In the genomic region with DNA sequence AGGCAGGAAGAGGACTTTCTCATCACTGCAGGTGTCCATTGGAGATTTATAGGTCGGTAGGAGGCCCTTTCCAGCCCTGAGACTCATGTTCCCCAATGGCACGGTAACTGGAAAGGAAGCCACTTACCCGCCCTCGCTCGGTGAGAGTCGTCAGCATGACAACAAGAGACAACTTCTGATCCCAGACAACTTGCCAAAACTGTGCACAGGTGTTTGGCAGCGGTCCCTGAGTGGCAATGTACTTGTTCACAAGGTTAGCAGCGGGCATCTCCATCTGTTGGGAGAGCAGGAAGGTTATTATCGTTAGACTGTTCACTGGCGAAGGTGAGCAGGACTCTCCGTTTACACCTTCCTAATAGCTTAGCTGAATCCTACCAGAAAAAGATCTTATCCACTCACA, we compare ENCODE assay signal across 15 mouse cellular contexts.
DNase-seq lines count a peak whose midpoint lies in the region; ATAC-seq and TF ChIP-seq lines count a peak whose summit lies in the region.
"Had no signal": no experiment of that assay in that cellular context is flagged by ENCODE, and none has a peak within 500 bp of the region (broad histone marks: within the 10 kb centered on the region; RNA-seq: fewer than 3 reads in every experiment).

No protein-coding gene starts in this region.

- H3K79me2 ChIP-seq in heart, adult 2 months (replicated peaks; ENCODE audit: control insufficient read depth, insufficient read depth, low read length), result no peaks in the 10 kb centered on the region

- no peak for TF ChIP-seq POLR2A in heart, adult 2 months (IDR thresholded peaks at IDR 0.05; ENCODE audit: insufficient read depth, low read depth, low read length)

- WGBS in heart, adult 2 months, result 70% methylated on average over 11 of the region's 11 CpGs
- 80% methylated on average over 11 of the region's 11 CpGs for WGBS in midbrain, postnatal 0 days
- WGBS in midbrain, embryonic 14.5 days, result 91% methylated on average over 11 of the region's 11 CpGs

- H3K4me1 ChIP-seq in heart, adult 2 months (ENCODE audit: control insufficient read depth, insufficient read depth, low read length), result no peaks in the 10 kb centered on the region
- no peaks in the 10 kb centered on the region for H3K4me1 ChIP-seq in midbrain, postnatal 0 days (ENCODE audit: insufficient read depth, low read length)
- H3K4me1 ChIP-seq in midbrain, embryonic 14.5 days (ENCODE audit: control insufficient read depth, insufficient read depth, low read length), result no peaks in the 10 kb centered on the region

- H3K27ac ChIP-seq in heart, adult 2 months, result no peak overlapping the region
- no peak overlapping the region for H3K27ac ChIP-seq in midbrain, postnatal 0 days (ENCODE audit: low read depth, low read length)
- H3K27ac ChIP-seq in midbrain, embryonic 14.5 days (replicated peaks; ENCODE audit: low read depth, low read length), result no peak overlapping the region
- H3K27ac ChIP-seq: embryonic facial prominence, embryonic 13.5 days; hindbrain, embryonic 12.5 days had no signal

- ATAC-seq in midbrain, postnatal 0 days (ENCODE audit: low FRiP score), result no peak
- ATAC-seq in midbrain, embryonic 14.5 days (ENCODE audit: low FRiP score, low TSS enrichment), result no peak
- no peak for ATAC-seq in frontal cortex, adult (ENCODE audit: low TSS enrichment)
- no peak for ATAC-seq in inflammation-experienced regulatory T-cells, adult 6 months
- ATAC-seq: activated CD4-positive, CD25-positive, alpha-beta regulatory T cell, adult 4 months; intestine, postnatal 0 days had no signal

- no peaks in the 10 kb centered on the region for H3K9me3 ChIP-seq in midbrain, postnatal 0 days (ENCODE audit: low read length)
- H3K9me3 ChIP-seq in midbrain, embryonic 14.5 days (ENCODE audit: control insufficient read depth, low read length), result no peaks in the 10 kb centered on the region
- H3K9me3 ChIP-seq: hindbrain, embryonic 12.5 days had no signal

- no peak overlapping the region for H3K4me3 ChIP-seq in heart, adult 2 months
- H3K4me3 ChIP-seq in midbrain, postnatal 0 days (ENCODE audit: low read depth, low read length), result no peak overlapping the region
- H3K4me3 ChIP-seq in midbrain, embryonic 14.5 days (replicated peaks; ENCODE audit: low read depth, low read length), result no peak overlapping the region
- H3K4me3 ChIP-seq: embryonic facial prominence, embryonic 13.5 days; hindbrain, embryonic 12.5 days had no signal

- H3K9ac ChIP-seq in heart, adult 2 months (ENCODE audit: low read depth, low read length), result no peak overlapping the region
- no peak overlapping the region for H3K9ac ChIP-seq in midbrain, postnatal 0 days (replicated peaks; ENCODE audit: low read length, poor library complexity, severe bottlenecking)
- no peak overlapping the region for H3K9ac ChIP-seq in midbrain, embryonic 14.5 days (replicated peaks; ENCODE audit: low read length)
- H3K9ac ChIP-seq: embryonic facial prominence, embryonic 13.5 days; hindbrain, embryonic 12.5 days had no signal

- H3K36me3 ChIP-seq in heart, adult 2 months (ENCODE audit: control insufficient read depth, insufficient read depth, low read length), result no peaks in the 10 kb centered on the region
- H3K36me3 ChIP-seq in midbrain, postnatal 0 days (ENCODE audit: insufficient read depth, low read length), result no peaks in the 10 kb centered on the region
- no peaks in the 10 kb centered on the region for H3K36me3 ChIP-seq in midbrain, embryonic 14.5 days (ENCODE audit: control insufficient read depth, insufficient read depth, low read length)
- H3K36me3 ChIP-seq: hindbrain, embryonic 12.5 days had no signal

- intact Hi-C loops in heart, adult 2 months (cut with DNase I), result no loop called here

- H3K4me2 ChIP-seq in midbrain, postnatal 0 days (ENCODE audit: low read depth, low read length, poor library complexity, severe bottlenecking), result no peak overlapping the region
- H3K4me2 ChIP-seq in midbrain, embryonic 14.5 days (ENCODE audit: low read length), result no peak overlapping the region
- H3K4me2 ChIP-seq: embryonic facial prominence, embryonic 13.5 days; hindbrain, embryonic 12.5 days had no signal

- DNase-seq in heart, adult 18-20 months, result peak; percentile 28 to 37
- DNase-seq in heart, adult 2 months, result no peak
- DNase-seq in midbrain, postnatal 0 days (ENCODE audit: low spot score), result peak; percentile 56
- DNase-seq in midbrain, embryonic 14.5 days, result no peak
- DNase-seq in gastrocnemius, adult 18-20 months (ENCODE audit: low spot score), result peak; percentile 89
- no peak for DNase-seq in urinary bladder, adult 2 months (ENCODE audit: low spot score)
- DNase-seq: adrenal gland, postnatal 36 days; kidney, postnatal 10 days; thymus, postnatal 14 days had no signal

- no peaks in the 10 kb centered on the region for H3K27me3 ChIP-seq in heart, adult 2 months (ENCODE audit: control insufficient read depth, insufficient read depth, low read length)
- no peaks in the 10 kb centered on the region for H3K27me3 ChIP-seq in midbrain, postnatal 0 days (ENCODE audit: insufficient read depth, low read length)
- H3K27me3 ChIP-seq in midbrain, embryonic 14.5 days (ENCODE audit: control insufficient read depth, insufficient read depth, low read length), result no peaks in the 10 kb centered on the region
- H3K27me3 ChIP-seq: embryonic facial prominence, embryonic 13.5 days; hindbrain, embryonic 12.5 days had no signal

- no peak for TF ChIP-seq CTCF in heart, adult 2 months (IDR thresholded peaks at IDR 0.05)
- no peak for TF ChIP-seq CTCF in midbrain, postnatal 0 days (IDR thresholded peaks at IDR 0.05)

- TF ChIP-seq EP300 in heart, adult 2 months (IDR thresholded peaks at IDR 0.05; ENCODE audit: insufficient read depth, low read depth, low read length), result no peak

Comparison
In these comparisons a context has a peak if more than half of its experiments do, and no peak if none do; other contexts are left out.
1. DNase-seq: peak in heart, adult 18-20 months (2 of 2), midbrain, postnatal 0 days (single experiment) and gastrocnemius, adult 18-20 months (single experiment); none in heart, adult 2 months (0 of 2), midbrain, embryonic 14.5 days (single experiment) and urinary bladder, adult 2 months (single experiment).